Mouse (Mus musculus): Measurements from ENCODE around the gene Car10. TPM values are rescaled to one million over a fixed set of nuclear protein-coding genes. Genes with fewer than 3 reads are reported as not detected.

Gene Car10
- polyA plus RNA-seq, 1 experiment from 2014 or later, result 10.6 TPM

DNA sequence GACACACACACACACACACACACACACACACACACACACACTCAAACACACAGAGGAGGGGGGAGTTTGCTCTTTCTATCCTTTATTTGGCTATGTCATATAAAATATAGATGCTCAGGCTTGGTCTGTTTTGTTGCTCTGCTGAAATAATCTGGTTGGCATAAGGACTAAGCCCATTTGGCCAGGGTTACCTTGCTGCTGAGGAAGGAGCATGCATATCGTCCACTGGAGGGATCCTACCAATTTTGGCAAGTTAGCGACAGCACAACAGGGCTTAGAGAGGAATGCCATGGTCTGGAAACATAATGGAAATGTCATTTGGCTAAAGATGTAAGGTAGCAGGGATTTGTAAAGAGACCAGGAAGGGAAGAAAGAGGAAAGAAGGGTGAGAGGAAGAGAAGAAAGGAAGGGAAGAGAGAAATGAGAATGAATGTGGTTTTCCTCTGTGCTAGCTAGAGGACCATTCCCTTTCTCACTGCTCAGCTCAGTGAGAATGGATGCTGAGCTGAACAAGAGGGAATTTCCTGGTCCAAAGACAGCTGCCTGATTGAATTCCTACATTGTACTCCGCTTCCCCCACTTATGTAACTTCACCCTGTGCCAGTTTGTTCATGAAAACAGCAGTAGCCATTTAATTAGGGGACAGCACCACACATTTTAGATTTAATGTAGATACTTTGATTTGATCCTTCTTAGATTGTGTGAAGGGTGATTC, 5.4 kb downstream of the Car10 start:
- Histone ChIP-seq H3K4me2 (replicated peaks) (no peak overlapping the region), H3K27ac (replicated peaks) (no peak overlapping the region), H3K4me3 (no peak overlapping the region), H3K27me3 (peaks cover 23% of the 10 kb centered on the region), H3K4me1 (peaks cover 16% of the 10 kb centered on the region), H3K36me3 (no peaks in the 10 kb centered on the region), H3K9me3 (no peaks in the 10 kb centered on the region), H3K9ac (replicated peaks) (no peak overlapping the region)
- WGBS, result 54% methylated on average over 3 of the region's 3 CpGs
- no peak for ATAC-seq (replicated peaks)

DNA sequence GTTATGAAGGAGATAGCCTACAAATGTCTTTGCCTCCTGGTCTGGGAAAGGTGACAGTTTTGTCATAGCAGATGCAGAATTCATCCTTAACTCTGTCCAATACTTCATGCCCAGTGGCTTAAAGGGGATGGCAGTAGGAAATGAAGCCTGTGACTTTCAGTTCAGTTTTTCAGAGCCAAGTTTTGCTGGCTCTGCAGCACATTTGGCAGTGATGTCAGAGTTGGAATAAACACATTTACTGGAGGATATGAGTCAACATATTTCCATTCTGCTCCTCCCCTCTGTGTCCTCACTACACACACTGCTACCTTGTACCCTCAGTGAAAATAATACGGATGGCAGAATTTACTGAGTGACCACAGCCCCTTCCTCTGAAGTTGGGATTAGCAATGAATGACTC, 11.6 kb downstream of the Car10 start:
- Histone ChIP-seq H3K9me3 (no peaks in the 10 kb centered on the region), H3K4me3 (no peak overlapping the region), H3K27ac (replicated peaks) (no peak overlapping the region), H3K4me2 (replicated peaks) (no peak overlapping the region), H3K27me3 (0 out of 2 replicates have a peak, but pooled peaks cover 3% of the 10 kb centered on the region), H3K9ac (replicated peaks) (no peak overlapping the region), H3K36me3 (no peaks in the 10 kb centered on the region), H3K4me1 (no peaks in the 10 kb centered on the region)
- ATAC-seq (replicated peaks), result no peak
- 79% methylated on average over 1 of the region's 1 CpGs for WGBS

DNA sequence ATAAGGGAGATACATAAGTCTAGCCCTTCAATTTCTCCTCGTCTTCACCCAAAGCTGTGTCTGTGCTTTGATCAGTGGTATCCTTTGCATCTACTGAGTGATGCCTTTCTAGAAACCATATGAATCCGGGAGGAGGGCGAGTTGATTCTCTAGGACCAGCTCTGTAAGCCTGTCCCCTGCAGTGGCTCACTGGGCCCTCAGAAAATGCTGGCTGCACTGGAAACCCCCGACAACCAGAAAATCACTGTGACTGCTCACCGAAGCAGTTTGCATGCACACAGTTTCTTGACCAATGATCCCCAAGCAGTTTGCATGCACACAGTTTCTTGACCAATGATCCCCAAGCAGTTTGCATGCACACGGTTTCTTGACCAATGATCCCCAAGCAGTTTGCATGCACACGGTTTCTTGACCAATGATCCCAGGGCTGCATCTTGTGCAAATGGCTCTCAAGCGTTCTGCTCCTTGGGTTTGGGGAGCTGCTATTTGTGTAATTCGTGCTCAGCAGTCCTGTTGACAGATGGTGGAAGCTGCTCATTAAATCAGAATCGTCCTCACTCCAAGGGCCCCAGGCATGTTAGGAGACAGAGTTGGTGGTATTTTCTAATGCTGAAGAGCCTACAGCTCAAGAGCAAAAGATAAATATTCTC, 23.1 kb downstream of the Car10 start:
- Histone ChIP-seq H3K27me3 (no peaks in the 10 kb centered on the region), H3K4me1 (no peaks in the 10 kb centered on the region), H3K4me2 (replicated peaks) (no peak overlapping the region), H3K36me3 (no peaks in the 10 kb centered on the region), H3K4me3 (no peak overlapping the region), H3K9me3 (no peaks in the 10 kb centered on the region), H3K27ac (replicated peaks) (no peak overlapping the region), H3K9ac (replicated peaks) (no peak overlapping the region)
- ATAC-seq (replicated peaks), result no peak
- 79% methylated on average over 10 of the region's 10 CpGs for WGBS

DNA sequence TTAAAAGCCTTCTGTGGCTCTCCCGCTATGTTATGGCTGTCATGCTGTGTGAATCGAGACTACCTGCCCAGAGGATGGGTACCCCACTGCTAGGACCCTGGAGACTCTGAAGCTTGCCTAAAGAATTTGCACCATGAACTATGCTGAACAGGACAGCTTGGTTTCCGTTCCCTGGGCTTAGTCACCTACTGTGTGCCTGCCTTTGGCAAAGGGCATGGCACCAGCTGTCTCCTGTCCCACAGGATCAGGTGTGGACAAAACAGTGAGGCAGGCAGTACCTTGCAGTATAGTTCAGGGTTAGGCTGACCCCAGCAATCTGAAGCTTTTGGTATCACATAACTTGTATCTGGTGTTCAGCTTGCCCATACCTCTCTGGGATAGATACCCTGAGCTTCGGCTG, 25.9 kb downstream of the Car10 start:
- no peaks in the 10 kb centered on the region for H3K36me3 ChIP-seq
- ATAC-seq (replicated peaks), result no peak

DNA sequence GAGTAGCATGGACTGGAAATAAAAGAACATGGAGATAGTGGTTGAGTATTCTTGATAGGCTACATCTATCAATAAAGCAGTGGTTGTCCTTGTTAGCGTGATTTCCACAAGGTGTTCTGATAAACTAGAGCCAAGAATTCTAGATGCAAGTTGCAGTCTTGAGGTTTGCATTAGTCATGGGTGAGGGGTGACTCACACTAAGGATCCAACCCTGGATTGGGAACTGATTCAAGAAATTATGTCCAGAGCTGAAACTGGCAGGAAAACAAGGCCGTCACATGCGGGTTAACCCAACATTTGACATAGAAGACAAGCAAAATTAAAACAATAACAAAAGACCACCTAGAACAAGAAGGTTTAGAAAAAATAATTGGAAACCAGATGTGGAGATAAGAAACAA, 28.6 kb downstream of the Car10 start:
- WGBS, result 94% methylated on average over 3 of the region's 3 CpGs
- no peak overlapping the region for H3K4me2 ChIP-seq (replicated peaks)
- no peak overlapping the region for H3K9ac ChIP-seq (replicated peaks)

More for the DNA sequence above, 25.9 kb downstream of the Car10 start:
- H3K27me3 ChIP-seq, result no peaks in the 10 kb centered on the region
- no peaks in the 10 kb centered on the region for H3K4me1 ChIP-seq
- 86% methylated on average over 4 of the region's 4 CpGs for WGBS
- no peak overlapping the region for H3K27ac ChIP-seq (replicated peaks)
- H3K4me3 ChIP-seq, result no peak overlapping the region
- H3K9ac ChIP-seq (replicated peaks), result no peak overlapping the region
- H3K4me2 ChIP-seq (replicated peaks), result no peak overlapping the region
- H3K9me3 ChIP-seq, result no peaks in the 10 kb centered on the region

DNA sequence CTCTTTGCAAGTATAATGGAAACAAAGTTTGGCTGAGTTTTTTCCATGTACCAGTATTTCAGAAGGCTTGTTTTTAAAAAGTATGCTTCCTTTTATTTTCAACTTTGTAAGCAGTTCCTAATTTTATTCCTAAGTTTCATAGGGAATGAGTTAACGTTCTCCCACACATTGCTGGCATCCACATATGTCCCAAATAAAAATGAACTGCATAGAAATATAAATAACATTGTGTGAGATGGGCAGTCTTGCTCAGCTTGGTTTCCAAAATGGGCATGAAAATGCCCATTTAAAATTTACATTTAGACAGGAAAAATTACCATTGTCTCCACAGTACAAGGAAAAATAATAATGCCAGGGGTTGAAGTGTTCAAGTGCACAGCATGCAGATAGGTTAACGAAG, 30.7 kb downstream of the Car10 start:
- no peak overlapping the region for H3K9ac ChIP-seq (replicated peaks)
- H3K4me1 ChIP-seq, result no peaks in the 10 kb centered on the region
- no peaks in the 10 kb centered on the region for H3K36me3 ChIP-seq
- H3K4me3 ChIP-seq, result no peak overlapping the region
- no peak overlapping the region for H3K27ac ChIP-seq (replicated peaks)
- H3K27me3 ChIP-seq, result no peaks in the 10 kb centered on the region
- WGBS, result 77% methylated on average over 2 of the region's 2 CpGs
- ATAC-seq (replicated peaks), result no peak
- no peaks in the 10 kb centered on the region for H3K9me3 ChIP-seq
- H3K4me2 ChIP-seq (replicated peaks), result no peak overlapping the region

More for the DNA sequence above, 28.6 kb downstream of the Car10 start:
- no peaks in the 10 kb centered on the region for H3K27me3 ChIP-seq
- no peaks in the 10 kb centered on the region for H3K4me1 ChIP-seq
- no peak overlapping the region for H3K27ac ChIP-seq (replicated peaks)
- H3K4me3 ChIP-seq, result no peak overlapping the region
- H3K9me3 ChIP-seq, result no peaks in the 10 kb centered on the region
- no peak for ATAC-seq (replicated peaks)
- no peaks in the 10 kb centered on the region for H3K36me3 ChIP-seq

DNA sequence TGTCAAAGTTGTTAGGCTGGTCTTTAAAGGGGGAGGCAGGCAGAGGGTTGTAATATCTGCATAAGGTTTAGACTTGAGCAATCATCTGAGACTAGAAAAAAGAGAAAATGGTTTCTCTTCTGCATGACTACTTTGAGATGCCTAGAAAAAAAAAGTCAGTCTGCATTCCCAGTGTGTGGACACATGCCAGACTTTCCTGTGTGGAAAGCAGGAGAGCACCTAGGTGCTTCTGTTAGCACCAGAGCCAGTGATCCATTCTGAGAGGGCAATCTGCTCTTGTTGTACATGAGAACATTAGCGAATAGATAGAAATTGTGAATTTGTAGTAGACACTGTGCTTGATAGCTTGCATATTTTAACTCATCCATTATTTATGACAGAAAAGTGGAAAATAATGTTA, 40.0 kb downstream of the Car10 start:
- H3K4me3 ChIP-seq, result no peak overlapping the region
- H3K27ac ChIP-seq (replicated peaks), result no peak overlapping the region
- H3K36me3 ChIP-seq, result no peaks in the 10 kb centered on the region
- no peaks in the 10 kb centered on the region for H3K9me3 ChIP-seq
- H3K4me2 ChIP-seq (replicated peaks), result no peak overlapping the region
- H3K9ac ChIP-seq (replicated peaks), result no peak overlapping the region
- 90% methylated on average over 1 of the region's 1 CpGs for WGBS
- ATAC-seq (replicated peaks), result no peak
- no peaks in the 10 kb centered on the region for H3K27me3 ChIP-seq
- H3K4me1 ChIP-seq, result no peaks in the 10 kb centered on the region

DNA sequence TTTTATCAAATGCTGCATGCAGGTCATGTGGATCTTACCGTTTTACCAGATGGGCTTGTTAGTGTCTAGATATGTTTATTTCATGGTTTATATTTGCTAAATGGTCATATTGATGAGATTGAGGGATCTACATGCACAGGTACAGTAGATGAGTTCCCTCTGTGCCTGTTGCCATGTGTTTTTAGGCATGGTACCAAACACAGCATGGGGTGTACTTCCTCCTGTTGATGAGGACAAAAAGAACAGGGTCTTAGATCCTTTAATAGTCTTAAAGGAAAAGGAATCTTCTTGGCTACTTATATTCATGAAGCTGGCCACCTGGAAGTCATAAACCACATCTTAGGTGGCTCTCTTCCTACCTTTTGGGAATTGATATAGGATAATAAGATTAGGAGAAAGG, 43.9 kb downstream of the Car10 start:
- Histone ChIP-seq H3K27ac (replicated peaks) (no peak overlapping the region), H3K36me3 (no peaks in the 10 kb centered on the region), H3K4me3 (no peak overlapping the region), H3K9ac (replicated peaks) (no peak overlapping the region), H3K27me3 (no peaks in the 10 kb centered on the region), H3K4me2 (replicated peaks) (no peak overlapping the region), H3K9me3 (no peaks in the 10 kb centered on the region), H3K4me1 (no peaks in the 10 kb centered on the region)
- WGBS, result 75% methylated on average over 1 of the region's 1 CpGs
- no peak for ATAC-seq (replicated peaks)

DNA sequence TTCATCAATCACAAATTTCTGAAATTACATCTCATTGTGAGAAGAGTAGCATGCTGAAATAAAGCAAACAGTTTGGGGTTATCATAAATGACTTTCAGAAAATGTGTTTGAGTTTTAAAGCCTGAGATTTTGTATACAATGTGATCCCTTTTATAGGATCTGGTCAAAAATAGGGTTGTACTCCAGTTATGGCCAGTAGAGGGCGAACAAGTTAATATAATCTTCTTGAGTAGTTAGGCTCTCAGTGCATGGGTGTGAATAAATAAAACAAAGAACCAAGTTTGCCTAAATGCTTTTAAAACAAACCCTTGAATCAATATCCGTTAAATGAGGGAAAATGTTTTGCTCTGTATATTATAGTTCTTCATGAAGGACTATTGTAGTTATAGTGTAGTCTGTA, 46.7 kb downstream of the Car10 start:
- H3K4me2 ChIP-seq (replicated peaks), result no peak overlapping the region
- no peaks in the 10 kb centered on the region for H3K27me3 ChIP-seq
- H3K9ac ChIP-seq (replicated peaks), result no peak overlapping the region
- no peaks in the 10 kb centered on the region for H3K4me1 ChIP-seq
- no peaks in the 10 kb centered on the region for H3K9me3 ChIP-seq
- H3K27ac ChIP-seq (replicated peaks), result no peak overlapping the region
- WGBS, result 14% methylated on average over 2 of the region's 2 CpGs
- ATAC-seq (replicated peaks), result no peak
- H3K4me3 ChIP-seq, result no peak overlapping the region
- H3K36me3 ChIP-seq, result no peaks in the 10 kb centered on the region

DNA sequence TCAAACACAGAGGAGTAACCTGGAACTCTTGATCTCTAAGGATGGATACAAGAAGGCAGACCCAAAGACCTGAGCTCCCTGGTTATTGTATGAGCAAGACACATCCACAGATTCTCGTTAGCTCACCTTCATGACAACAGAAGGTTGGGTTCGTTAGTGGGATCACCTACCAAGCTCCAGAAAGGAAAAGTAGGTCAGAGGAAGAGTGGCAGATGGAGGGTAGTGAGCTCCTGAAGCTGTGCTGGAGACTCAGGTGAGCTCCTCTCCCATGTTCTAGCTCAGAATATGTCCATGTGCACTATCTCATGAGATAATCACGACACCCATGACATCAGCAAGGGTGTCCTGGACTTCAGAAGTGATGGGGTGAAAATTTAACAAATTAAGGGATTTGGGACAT, 57.1 kb downstream of the Car10 start:
- H3K4me3 ChIP-seq, result no peak overlapping the region
- H3K36me3 ChIP-seq, result no peaks in the 10 kb centered on the region
- H3K27me3 ChIP-seq, result no peaks in the 10 kb centered on the region
- no peak overlapping the region for H3K4me2 ChIP-seq (replicated peaks)
- H3K4me1 ChIP-seq, result no peaks in the 10 kb centered on the region
- WGBS, result 52% methylated on average over 3 of the region's 3 CpGs
- H3K27ac ChIP-seq (replicated peaks), result no peak overlapping the region
- H3K9ac ChIP-seq (replicated peaks), result no peak overlapping the region
- H3K9me3 ChIP-seq, result no peaks in the 10 kb centered on the region
- no peak for ATAC-seq (replicated peaks)

DNA sequence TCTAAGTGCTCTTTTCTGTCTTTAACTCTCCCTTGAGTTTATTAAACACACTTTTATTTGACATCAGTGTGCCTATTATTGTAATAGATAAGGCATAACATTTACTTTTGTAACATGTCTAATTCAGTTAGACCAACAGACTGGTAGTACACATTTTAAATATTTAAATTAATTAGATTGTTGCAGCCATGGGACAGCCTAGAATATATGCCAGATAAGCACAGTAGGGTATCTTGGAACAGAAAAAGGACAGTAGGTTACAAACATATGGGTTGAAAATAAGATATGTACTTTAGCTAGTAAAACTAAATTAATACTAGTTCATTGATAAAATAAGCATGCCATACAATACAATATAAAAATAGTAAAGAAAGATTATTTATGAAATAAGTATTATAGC, 74.6 kb downstream of the Car10 start:
- no peak for ATAC-seq (replicated peaks)
- H3K9ac ChIP-seq (replicated peaks), result no peak overlapping the region

DNA sequence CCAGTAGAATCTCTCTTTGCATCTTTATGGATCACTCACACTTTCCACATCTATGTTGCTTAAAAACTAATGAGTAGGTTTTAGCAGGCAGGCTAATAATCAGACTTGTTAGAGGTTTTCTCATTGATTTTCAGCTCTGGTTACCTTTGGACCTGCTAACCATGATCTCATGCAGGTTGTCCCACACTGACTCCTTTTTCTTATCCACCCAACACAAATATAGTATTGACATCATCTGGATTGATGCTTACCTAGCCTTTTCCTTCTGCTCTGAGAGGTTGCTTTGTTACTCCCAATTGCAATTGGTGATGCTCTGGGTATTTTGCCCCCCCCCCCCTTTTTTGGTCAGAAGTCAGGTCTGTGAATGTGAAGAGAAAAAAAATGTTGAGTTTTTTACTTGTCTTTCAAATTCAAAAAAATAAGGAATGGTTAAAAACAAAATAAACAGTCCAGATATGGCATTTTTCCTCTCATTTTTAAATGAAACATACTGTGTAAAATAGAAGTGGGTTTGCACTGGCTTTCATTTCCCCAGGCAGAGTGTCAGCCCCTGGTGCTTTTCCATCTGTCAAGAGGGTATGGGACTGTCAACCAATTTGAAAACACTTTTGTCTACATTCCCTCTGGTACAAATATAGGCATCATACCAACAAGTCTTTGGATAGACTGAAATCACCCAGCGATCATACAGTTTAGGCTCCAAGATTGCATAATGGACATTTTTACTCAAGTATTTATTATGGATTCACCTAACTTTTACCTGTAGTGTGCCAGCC, 75.9 kb downstream of the Car10 start:
- Histone ChIP-seq H3K4me2 (replicated peaks) (no peak overlapping the region), H3K27ac (replicated peaks) (no peak overlapping the region), H3K9me3 (no peaks in the 10 kb centered on the region), H3K36me3 (no peaks in the 10 kb centered on the region), H3K9ac (replicated peaks) (no peak overlapping the region), H3K4me1 (no peaks in the 10 kb centered on the region), H3K27me3 (no peaks in the 10 kb centered on the region), H3K4me3 (no peak overlapping the region)
- 94% methylated on average over 1 of the region's 1 CpGs for WGBS
- no peak for ATAC-seq (replicated peaks)

More for the DNA sequence above, 74.6 kb downstream of the Car10 start:
- H3K4me3 ChIP-seq, result no peak overlapping the region
- no peaks in the 10 kb centered on the region for H3K9me3 ChIP-seq
- no peak overlapping the region for H3K27ac ChIP-seq (replicated peaks)
- no peaks in the 10 kb centered on the region for H3K4me1 ChIP-seq
- no peaks in the 10 kb centered on the region for H3K27me3 ChIP-seq
- no peaks in the 10 kb centered on the region for H3K36me3 ChIP-seq
- H3K4me2 ChIP-seq (replicated peaks), result no peak overlapping the region

All from forebrain, embryonic 15.5 days (tissue).